Mouse (Mus musculus) stomach, embryonic 15.5 days (tissue): Measurements from ENCODE around the gene Cuzd1. TPM values are rescaled to one million over a fixed set of nuclear protein-coding genes. Genes with fewer than 3 reads are reported as not detected.

Experiments
- ATAC-seq: fragments of 200-750 bp; cut with Nextera tagmentation; 2 replicates; pipeline ENCODE4 v1.8.0; 2017; ENCODE audit warnings: low read depth, moderate number of reproducible peaks, moderate TSS enrichment; ENCODE audit not compliant: insufficient read depth, low FRiP score
- H3K27ac ChIP-seq: fragments of 300-500 bp; sonication (generic); 2 replicates; pipeline ENCODE4 v1.5.1; 2015; ENCODE audit warnings: mild to moderate bottlenecking, inconsistent platforms
- H3K27me3 ChIP-seq: fragments of 300-500 bp; sonication (generic); replicated peaks from 2 replicates; pipeline ENCODE4 v1.6.1; 2015; ENCODE audit warnings: inconsistent platforms
- H3K36me3 ChIP-seq: fragments of 300-500 bp; sonication (generic); 2 replicates; pipeline ENCODE4 v1.6.1; 2015; ENCODE audit warnings: inconsistent platforms
- H3K4me1 ChIP-seq: fragments of 300-500 bp; sonication (generic); 2 replicates; pipeline ENCODE4 v1.6.1; 2015; ENCODE audit warnings: inconsistent platforms
- H3K4me2 ChIP-seq: fragments of 300-500 bp; sonication (generic); 2 replicates; pipeline ENCODE4 v1.6.1; 2015; ENCODE audit warnings: mild to moderate bottlenecking, inconsistent platforms
- H3K4me3 ChIP-seq: fragments of 300-500 bp; sonication (generic); replicated peaks from 2 replicates; pipeline ENCODE4 v1.5.1; 2015; ENCODE audit warnings: inconsistent platforms
- H3K9ac ChIP-seq: fragments of 300-500 bp; sonication (generic); 2 replicates; pipeline ENCODE4 v1.6.1; 2015; ENCODE audit warnings: inconsistent platforms
- H3K9me3 ChIP-seq: fragments of 300-500 bp; sonication (generic); 2 replicates; pipeline ENCODE4 v1.6.1; 2016; ENCODE audit warnings: inconsistent platforms
- WGBS: fragments of 180-500 bp; shearing (Covaris S2); methylation state at CpG from one replicate; pipeline ENCODE4 v1.1.7; 2015; 5-methylcytosine and 5-hydroxymethylcytosine counted together
- polyA plus RNA-seq: library from polyadenylated mRNA; unstranded; fragments of >200 nt; fragmentation: Nextera tagmentation; extraction: Ambion mirVana; gene quantifications from 2 replicates; pipeline ENCODE4 v1.2.1, GENCODE M21; 2015

Cuzd1 gene
- polyA plus RNA-seq = 0.36 and 0.40 TPM in 2 replicates

GRCm38 (mm10) chr7:131322192-131322591, at the start of gene Cuzd1:
Gene Cuzd1, minus strand, starts transcription at chr7:131322292.
- 72% methylated on average over 2 of the region's 2 CpGs for WGBS
- no peaks in the 10 kb centered on the region for H3K36me3 ChIP-seq
- no peak within 1 kb of the TSS for H3K4me3 ChIP-seq
- H3K4me2 ChIP-seq = no peak within 1 kb of the TSS
- no peaks in the 10 kb centered on the region for H3K27me3 ChIP-seq
- no peak within 1 kb of the TSS for H3K9ac ChIP-seq
- H3K27ac ChIP-seq = no peak within 1 kb of the TSS
- no peak for ATAC-seq
- no peaks in the 10 kb centered on the region for H3K9me3 ChIP-seq
- no peaks in the 10 kb centered on the region for H3K4me1 ChIP-seq

- Histone ChIP-seq H3K4me1 (no peaks in the 10 kb centered on the region; the same call in 1 of the 2 replicates), H3K27me3 (no peaks in the 10 kb centered on the region), H3K9ac (peak overlapping the region; percentile 91), H3K9me3 (no peaks in the 10 kb centered on the region), H3K4me2 (peak overlapping the region; percentile 56), H3K36me3 (no peaks in the 10 kb centered on the region), H3K27ac (peak overlapping the region; percentile 97), H3K4me3 (peak overlapping the region; percentile 75)
- 7% methylated on average over 9 of the region's 9 CpGs for WGBS
- ATAC-seq = no peak
These were observed 49.4 kb upstream of the Cuzd1 start for GRCm38 (mm10) chr7:131371470-131371860.

- Histone ChIP-seq H3K27me3 (no peaks in the 10 kb centered on the region), H3K4me3 (peak within 1 kb of the TSS; percentile 75), H3K4me1 (no peaks in the 10 kb centered on the region; the same call in 1 of the 2 replicates), H3K4me2 (peak within 1 kb of the TSS; percentile 56), H3K36me3 (no peaks in the 10 kb centered on the region), H3K9me3 (no peaks in the 10 kb centered on the region), H3K9ac (peak within 1 kb of the TSS; percentile 91), H3K27ac (peak within 1 kb of the TSS; percentile 97)
- peak; percentile 96 for ATAC-seq
- WGBS = 4% methylated on average over 47 of the region's 47 CpGs
These were observed 48.8 kb upstream of the Cuzd1 start, which contains the start of gene Pstk for GRCm38 (mm10) chr7:131370648-131371469. Gene Pstk, plus strand, starts transcription at chr7:131371141.

- 75% methylated on average over 8 of the region's 8 CpGs for WGBS
- no peak overlapping the region for H3K4me2 ChIP-seq
- H3K27me3 ChIP-seq = no peaks in the 10 kb centered on the region
- H3K4me3 ChIP-seq = no peak overlapping the region
- H3K27ac ChIP-seq = no peak overlapping the region
- no peaks in the 10 kb centered on the region for H3K9me3 ChIP-seq
- H3K36me3 ChIP-seq = no peaks in the 10 kb centered on the region
- ATAC-seq = no peak
- H3K9ac ChIP-seq = no peak overlapping the region
- H3K4me1 ChIP-seq = peaks cover 4% of the 10 kb centered on the region; the same call in 1 of the 2 replicates
These were observed 42.0 kb upstream of the Cuzd1 start for GRCm38 (mm10) chr7:131364131-131364530.

DNA sequence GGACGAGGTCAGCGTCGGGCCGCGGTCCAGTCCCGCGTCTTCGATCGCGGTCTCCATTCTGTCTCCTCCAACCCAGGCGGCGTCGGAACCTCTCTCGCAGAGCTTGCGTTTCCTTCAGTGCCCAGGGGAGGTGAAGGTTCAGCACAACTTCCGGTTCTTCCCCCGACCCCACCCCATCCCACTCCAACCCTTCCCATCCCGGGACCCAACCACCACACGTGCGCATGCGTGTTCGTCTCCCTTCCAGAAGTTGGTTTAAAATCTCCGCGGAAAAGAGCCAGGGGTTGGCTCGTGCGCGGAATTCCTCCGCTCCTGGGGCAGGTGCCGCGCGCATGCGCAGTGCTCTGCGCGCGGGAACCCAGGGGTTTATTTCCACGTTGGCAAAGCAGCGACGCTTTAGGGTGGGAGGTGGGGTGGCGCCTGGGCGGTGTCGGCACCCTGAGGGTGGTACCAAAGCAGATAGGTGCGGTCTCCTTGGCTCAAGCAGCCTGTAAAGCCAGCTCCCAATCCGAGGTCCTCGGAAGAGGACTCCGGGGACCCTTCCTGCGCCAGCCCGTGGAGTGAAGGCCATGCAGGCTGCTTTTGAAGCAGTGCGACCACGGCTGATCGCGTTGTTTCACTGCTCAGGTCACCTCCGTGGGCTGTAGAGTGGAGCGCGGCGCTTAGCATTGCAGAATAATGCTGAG, 40.7 kb upstream of the Cuzd1 start, which contains the start of gene 2310057M21Rik:
2310057M21Rik (minus strand) TSS at position 145 of the 686 bp plus-strand sequence.
- peak within 1 kb of the TSS; percentile 94 for H3K4me3 ChIP-seq
- peak; percentile 97 for ATAC-seq
- no peaks in the 10 kb centered on the region for H3K27me3 ChIP-seq
- H3K4me2 ChIP-seq = peak within 1 kb of the TSS; percentile 89
- peak within 1 kb of the TSS; percentile 95 for H3K27ac ChIP-seq
- peaks cover 4% of the 10 kb centered on the region; the same call in 1 of the 2 replicates for H3K4me1 ChIP-seq
- peaks cover 6% of the 10 kb centered on the region for H3K36me3 ChIP-seq
- peak within 1 kb of the TSS; percentile 80 for H3K9ac ChIP-seq
- under 1% methylated on average over 55 of the region's 55 CpGs for WGBS
- H3K9me3 ChIP-seq = no peaks in the 10 kb centered on the region

DNA sequence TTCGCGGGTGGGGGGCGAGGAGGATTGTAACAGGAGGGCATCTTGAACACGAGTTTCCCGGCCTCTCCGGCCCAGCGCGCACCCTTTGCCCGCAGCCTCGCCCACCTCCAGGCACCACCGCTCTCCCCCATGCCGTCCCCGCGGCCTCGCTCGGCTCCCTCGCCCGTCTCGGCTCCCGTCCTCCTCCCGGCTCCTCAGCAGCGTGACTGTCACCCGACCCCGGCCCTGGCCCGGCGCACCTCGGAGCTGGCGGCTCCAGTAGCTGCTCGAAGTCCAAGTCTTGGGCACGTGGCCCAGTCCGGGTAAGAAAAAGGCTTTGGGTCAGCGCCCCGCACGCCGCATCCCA, 40.1 kb upstream of the Cuzd1 start:
- peaks cover 9% of the 10 kb centered on the region for H3K36me3 ChIP-seq
- H3K9me3 ChIP-seq = no peaks in the 10 kb centered on the region
- H3K4me3 ChIP-seq = peak overlapping the region; percentile 94
- peak overlapping the region; percentile 89 for H3K4me2 ChIP-seq
- WGBS = 0% methylated on average over 35 of the region's 35 CpGs
- peak overlapping the region; percentile 95 for H3K27ac ChIP-seq
- H3K27me3 ChIP-seq = no peaks in the 10 kb centered on the region
- H3K9ac ChIP-seq = peak overlapping the region; percentile 80
- ATAC-seq = peak; percentile 45
- peaks cover 4% of the 10 kb centered on the region; the same call in 1 of the 2 replicates for H3K4me1 ChIP-seq

- H3K9ac ChIP-seq = no peak overlapping the region
- peaks cover 17% of the 10 kb centered on the region for H3K36me3 ChIP-seq
- no peaks in the 10 kb centered on the region for H3K27me3 ChIP-seq
- no peak overlapping the region for H3K4me2 ChIP-seq
- H3K4me1 ChIP-seq = no peaks in the 10 kb centered on the region
- no peak overlapping the region for H3K27ac ChIP-seq
- no peak overlapping the region for H3K4me3 ChIP-seq
- 94% methylated on average over 13 of the region's 13 CpGs for WGBS
- H3K9me3 ChIP-seq = no peaks in the 10 kb centered on the region
- ATAC-seq = no peak
These were observed 34.0 kb upstream of the Cuzd1 start for GRCm38 (mm10) chr7:131356105-131356504.

GRCm38 (mm10) chr7:131345856-131346541, 23.9 kb upstream of the Cuzd1 start:
- no peaks in the 10 kb centered on the region for H3K9me3 ChIP-seq
- no peak overlapping the region for H3K27ac ChIP-seq
- no peaks in the 10 kb centered on the region for H3K27me3 ChIP-seq
- H3K4me3 ChIP-seq = no peak overlapping the region
- H3K9ac ChIP-seq = no peak overlapping the region
- no peaks in the 10 kb centered on the region for H3K4me1 ChIP-seq
- peaks cover 27% of the 10 kb centered on the region for H3K36me3 ChIP-seq
- no peak for ATAC-seq
- H3K4me2 ChIP-seq = no peak overlapping the region
- WGBS = 84% methylated on average over 7 of the region's 7 CpGs

- Histone ChIP-seq H3K9ac (no peak overlapping the region), H3K27me3 (no peaks in the 10 kb centered on the region), H3K36me3 (peaks cover 14% of the 10 kb centered on the region; the same call in 1 of the 2 replicates), H3K9me3 (no peaks in the 10 kb centered on the region), H3K4me2 (no peak overlapping the region), H3K4me1 (0 out of 2 replicates have a peak, but pooled peaks cover 2% of the 10 kb centered on the region), H3K27ac (peak overlapping the region; percentile 8; the same call in 1 of the 2 replicates), H3K4me3 (no peak overlapping the region)
- WGBS = 43% methylated on average over 8 of the region's 8 CpGs
- ATAC-seq = no peak
These were observed 15.5 kb upstream of the Cuzd1 start for GRCm38 (mm10) chr7:131337502-131338068.

- H3K27me3 ChIP-seq = no peaks in the 10 kb centered on the region
- H3K9ac ChIP-seq = no peak within 1 kb of the TSS
- H3K4me2 ChIP-seq = no peak within 1 kb of the TSS
- H3K4me3 ChIP-seq = no peak within 1 kb of the TSS
- no peak within 1 kb of the TSS for H3K27ac ChIP-seq
- H3K9me3 ChIP-seq = no peaks in the 10 kb centered on the region
- ATAC-seq = no peak
- 45% methylated on average over 1 of the region's 1 CpGs for WGBS
- no peaks in the 10 kb centered on the region for H3K36me3 ChIP-seq
- 0 out of 2 replicates have a peak, but pooled peaks cover 2% of the 10 kb centered on the region for H3K4me1 ChIP-seq
These were observed 11.5 kb upstream of the Cuzd1 start, which contains the start of gene Fam24a for GRCm38 (mm10) chr7:131333564-131333963. Gene Fam24a, plus strand, starts transcription at chr7:131333864.

GRCm38 (mm10) chr7:131331688-131332087, 9.6 kb upstream of the Cuzd1 start:
- no peaks in the 10 kb centered on the region for H3K36me3 ChIP-seq
- no peaks in the 10 kb centered on the region for H3K27me3 ChIP-seq
- 62% methylated on average over 2 of the region's 2 CpGs for WGBS
- H3K4me3 ChIP-seq = no peak overlapping the region
- no peak for ATAC-seq
- H3K4me1 ChIP-seq = no peaks in the 10 kb centered on the region
- no peak overlapping the region for H3K27ac ChIP-seq
- no peaks in the 10 kb centered on the region for H3K9me3 ChIP-seq
- no peak overlapping the region for H3K4me2 ChIP-seq
- H3K9ac ChIP-seq = no peak overlapping the region
